Mouse (Mus musculus) CH12.LX (cell line): Measurements from ENCODE around the gene Zbtb8b.

Experiments
- CTCF ChIP-seq, 2 experiments: IDR thresholded peaks in 1 of 2; conservative IDR thresholded peaks in 1 of 2; 2 replicates each; pipeline ENCODE4 v1.5.1; 2011 to 2012; ENCODE audit warnings: low read depth in 2 of 2, low read length in 2 of 2, improper control_type of control experiment in 1 of 2, inconsistent platforms in 1 of 2, mild to moderate bottlenecking in 1 of 2, moderate library complexity in 1 of 2
- EP300 ChIP-seq: IDR thresholded peaks from 2 replicates; pipeline ENCODE4 v1.6.1; 2011; ENCODE audit warnings: low read length, improper control_type of control experiment
- MYC ChIP-seq: IDR thresholded peaks from 2 replicates; pipeline ENCODE4 v1.6.1; 2011; ENCODE audit warnings: low read depth, mild to moderate bottlenecking, improper control_type of control experiment, low read length
- RAD21 ChIP-seq: IDR thresholded peaks from 2 replicates; pipeline ENCODE4 v1.6.1; 2011; ENCODE audit warnings: low read depth, mild to moderate bottlenecking, low read length, improper control_type of control experiment, moderate library complexity
- TBP ChIP-seq: conservative IDR thresholded peaks from 2 replicates; pipeline ENCODE4 v1.6.1; 2011; ENCODE audit warnings: low read depth, low read length, improper control_type of control experiment
- USF1 ChIP-seq: IDR thresholded peaks from 2 replicates; pipeline ENCODE4 v1.6.1; 2014; ENCODE audit warnings: low read depth, mild to moderate bottlenecking, inconsistent platforms, low read length, improper control_type of control experiment
- ZC3H11A ChIP-seq: IDR thresholded peaks from 2 replicates; pipeline ENCODE4 v1.6.1; 2012; ENCODE audit warnings: low read depth, mild to moderate bottlenecking, inconsistent platforms, low read length, improper control_type of control experiment

DNA sequence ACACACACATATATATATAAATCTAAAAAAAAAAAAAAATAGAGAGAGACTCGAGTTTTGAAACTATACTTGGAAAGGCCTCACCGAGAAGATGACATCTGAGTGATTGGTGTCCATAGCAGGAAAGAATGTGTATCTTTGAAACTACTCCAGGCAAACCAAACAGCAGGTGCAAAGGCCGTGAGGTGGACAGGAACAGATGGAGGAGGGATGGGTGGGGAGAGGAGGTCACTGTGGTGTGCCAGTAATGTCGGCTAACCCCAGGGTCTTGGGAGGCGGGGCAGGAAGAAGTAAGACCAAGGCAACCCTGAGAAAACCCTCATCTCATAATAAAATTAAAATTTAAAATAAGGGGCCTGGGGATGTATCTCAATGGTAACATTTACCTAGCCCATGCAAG, 64.8 kb downstream of the Zbtb8b start:
- TF ChIP-seq RAD21 (no peak), MYC (no peak), EP300 (no peak), TBP (no peak), USF1 (no peak), ZC3H11A (no peak), CTCF (conservative IDR thresholded peaks at IDR 0.05 in 1 of 2, IDR thresholded peaks at IDR 0.05 in 1 of 2; ENCODE audit: low read depth in 2 of 2, low read length in 2 of 2) (no peak)
